Mouse (Mus musculus) brain, embryonic 14.5 days (tissue): ENCODE measurements at regions not wholly inside any gene's neighbourhood (a gene's known extent, or its start where the extent isn't known, plus 50 kb on each side); places are given as distances from the start of the nearest gene placed in this dataset.

Experiments used
- DNase-seq: peaks from one replicate; pipeline ENCODE4 v3.0.0-alpha.2; 2011; ENCODE audit warnings: low read depth
- CTCF ChIP-seq: fragments of 200-500 bp; IDR thresholded peaks from 2 replicates; pipeline ENCODE4 v1.5.1; 2012; ENCODE audit warnings: inconsistent platforms, mild to moderate bottlenecking, moderate library complexity, borderline replicate concordance; ENCODE audit not compliant: insufficient read depth, insufficient read length; ENCODE audit errors: extremely low read depth
- POLR2A ChIP-seq: fragments of 200-500 bp; IDR thresholded peaks from 2 replicates; pipeline ENCODE4 v1.6.1; 2012; ENCODE audit warnings: mild to moderate bottlenecking, inconsistent platforms, borderline replicate concordance; ENCODE audit not compliant: poor library complexity, insufficient read depth, insufficient read length, severe bottlenecking; ENCODE audit errors: extremely low read depth

- DNase-seq = peak; percentile 53
- TF ChIP-seq POLR2A = no peak
- TF ChIP-seq CTCF = peak; percentile 50; the same call in 1 of the 2 replicates
Observed at GRCm38 (mm10) chr2:168842261-168842740, 74.6 kb upstream of the Sall4 start.

GRCm38 (mm10) chr2:168841713-168842045, 73.9 kb upstream of the Sall4 start:
- TF ChIP-seq POLR2A (no peak), CTCF (no peak)
- no peak for DNase-seq

DNA sequence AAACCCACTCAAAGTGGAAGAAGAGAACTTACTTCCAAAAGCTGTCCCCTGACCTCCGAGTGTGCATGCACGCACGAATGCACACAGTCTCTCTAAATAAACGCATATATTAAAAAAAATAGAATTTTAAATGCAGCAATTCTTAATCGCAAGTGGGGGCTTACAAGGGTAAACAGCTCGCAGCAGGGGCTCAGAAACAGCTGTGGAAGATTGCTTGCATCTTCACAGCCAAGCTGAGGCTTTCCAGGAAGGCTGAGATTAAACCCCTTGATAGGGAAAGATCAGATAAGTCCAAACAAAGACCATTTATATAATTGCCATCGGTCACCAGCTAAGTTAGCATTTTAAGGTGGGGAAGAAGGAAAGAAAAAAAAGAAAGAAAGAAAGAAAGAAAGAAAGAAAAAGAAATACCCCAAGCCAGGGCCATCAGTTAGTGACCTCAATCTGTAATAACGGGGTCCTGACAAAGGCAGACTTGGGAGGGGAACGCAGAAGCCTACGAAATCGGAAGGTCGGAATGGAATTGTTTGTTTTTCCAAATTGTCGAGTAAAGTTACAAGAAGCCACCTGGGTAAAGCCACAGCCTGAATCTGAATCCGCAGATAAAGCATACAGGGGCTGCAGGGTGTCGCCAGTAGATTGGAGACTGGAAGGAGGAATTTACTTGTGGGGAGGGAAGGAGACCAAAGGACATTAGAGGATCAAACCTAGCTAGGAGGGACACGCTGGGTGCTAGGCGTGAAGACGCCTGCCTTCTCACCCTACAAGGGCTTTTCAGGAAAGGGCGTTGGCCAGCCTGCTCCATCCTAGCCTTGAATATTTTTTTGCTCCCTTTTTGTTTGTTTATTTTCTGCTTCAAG, 73.3 kb upstream of the Sall4 start:
- DNase-seq = peak; percentile 48
- TF ChIP-seq POLR2A (no peak), CTCF (no peak)

DNA sequence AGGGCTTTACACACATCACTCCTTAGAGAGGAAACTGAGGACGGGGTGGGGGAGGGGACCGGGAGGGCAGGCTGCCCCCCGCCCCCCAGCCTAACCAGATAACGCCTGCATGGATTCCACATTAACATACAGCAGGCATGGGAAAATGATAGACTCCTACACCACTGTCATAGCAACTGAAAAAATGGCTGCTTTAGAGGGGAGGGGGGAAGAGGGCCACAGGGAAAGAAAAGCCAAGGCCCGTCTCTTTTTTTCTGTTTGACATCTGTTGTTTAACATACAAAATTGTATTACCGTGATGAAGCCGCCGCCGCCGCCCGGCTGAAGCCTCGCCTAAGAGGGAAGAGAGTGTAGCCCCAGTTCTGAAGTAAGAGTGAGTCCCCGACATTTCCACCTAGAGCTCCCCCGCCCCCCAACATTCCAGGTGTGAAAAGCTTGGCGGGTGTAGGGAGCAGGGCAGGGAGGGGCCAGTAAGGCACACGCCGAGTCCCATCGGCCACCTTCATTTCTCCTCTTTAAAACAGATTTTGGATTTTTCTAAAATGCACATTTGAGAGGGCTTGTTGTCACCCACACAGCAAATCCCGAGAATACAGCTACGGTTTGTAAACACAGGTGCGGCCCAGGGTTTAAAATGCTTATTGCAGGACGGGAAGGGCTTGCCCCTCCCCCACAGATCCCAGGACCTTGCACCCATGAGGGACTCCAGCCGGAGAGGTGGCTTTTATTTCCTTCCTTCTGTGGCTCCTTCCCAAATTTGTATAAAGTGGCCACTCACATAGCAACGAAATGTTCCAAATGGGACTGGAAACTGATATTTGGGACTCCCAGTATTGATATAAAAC, 72.3 kb upstream of the Sall4 start:
- no peak for TF ChIP-seq CTCF
- DNase-seq = peak; percentile 72

DNA sequence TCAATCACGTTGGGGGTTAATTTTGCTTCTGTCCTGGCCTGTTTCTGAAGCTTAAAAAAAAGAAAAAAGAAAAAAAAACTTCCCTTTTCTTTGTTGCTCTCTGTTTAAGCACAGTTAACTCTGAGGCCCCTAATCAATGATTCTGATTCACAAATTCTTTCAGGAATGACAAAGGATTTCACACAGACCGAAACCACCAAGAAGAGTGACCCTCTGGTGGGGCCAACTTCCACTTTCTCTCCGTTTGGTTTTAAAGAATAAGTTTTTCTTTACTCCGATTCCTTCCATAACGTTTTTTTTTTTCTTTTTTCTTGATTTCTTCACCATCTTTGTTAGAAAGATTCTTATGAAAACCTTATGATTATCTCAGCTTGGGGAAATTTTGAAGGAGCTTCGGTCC, 71.5 kb upstream of the Sall4 start:
- TF ChIP-seq POLR2A (no peak), CTCF (no peak)
- DNase-seq = no peak

- peak; percentile 67 for DNase-seq
- TF ChIP-seq CTCF (no peak), POLR2A (no peak)
Observed at GRCm38 (mm10) chr2:168838681-168839080, 70.9 kb upstream of the Sall4 start.

- TF ChIP-seq CTCF (no peak), POLR2A (no peak)
- DNase-seq = peak; percentile 16
Observed at GRCm38 (mm10) chr2:168837951-168838570, 70.3 kb upstream of the Sall4 start.

- TF ChIP-seq POLR2A = no peak
- TF ChIP-seq CTCF = no peak
- DNase-seq = no peak
Observed at GRCm38 (mm10) chr2:168834771-168835170, 67.0 kb upstream of the Sall4 start.

DNA sequence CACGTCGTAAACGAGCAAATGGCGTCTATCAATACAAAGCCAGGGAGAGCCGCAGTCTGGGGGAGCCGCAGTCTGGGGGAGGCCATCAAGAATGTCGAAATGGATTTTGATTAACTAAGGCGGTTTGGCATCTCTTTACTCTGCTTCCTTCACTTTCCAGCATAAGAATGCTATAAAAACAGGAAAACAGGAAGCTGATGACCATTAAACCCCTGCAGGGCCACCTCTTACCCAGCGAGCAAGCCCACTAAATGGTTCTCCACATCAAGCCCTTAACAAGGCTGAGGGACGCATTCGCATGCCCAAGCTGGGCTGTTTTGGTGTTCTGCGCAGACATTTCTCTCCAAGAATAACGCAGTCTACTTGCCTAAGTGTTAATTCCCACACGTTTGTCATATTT, 64.0 kb upstream of the Sall4 start:
- TF ChIP-seq POLR2A (no peak), CTCF (no peak)
- no peak for DNase-seq

GRCm38 (mm10) chr2:168820648-168821047, 52.9 kb upstream of the Sall4 start:
- TF ChIP-seq CTCF (no peak), POLR2A (no peak)
- no peak for DNase-seq
